Mouse (Mus musculus): Measurements from ENCODE around the gene Pex3.

Gene Pex3

DNA sequence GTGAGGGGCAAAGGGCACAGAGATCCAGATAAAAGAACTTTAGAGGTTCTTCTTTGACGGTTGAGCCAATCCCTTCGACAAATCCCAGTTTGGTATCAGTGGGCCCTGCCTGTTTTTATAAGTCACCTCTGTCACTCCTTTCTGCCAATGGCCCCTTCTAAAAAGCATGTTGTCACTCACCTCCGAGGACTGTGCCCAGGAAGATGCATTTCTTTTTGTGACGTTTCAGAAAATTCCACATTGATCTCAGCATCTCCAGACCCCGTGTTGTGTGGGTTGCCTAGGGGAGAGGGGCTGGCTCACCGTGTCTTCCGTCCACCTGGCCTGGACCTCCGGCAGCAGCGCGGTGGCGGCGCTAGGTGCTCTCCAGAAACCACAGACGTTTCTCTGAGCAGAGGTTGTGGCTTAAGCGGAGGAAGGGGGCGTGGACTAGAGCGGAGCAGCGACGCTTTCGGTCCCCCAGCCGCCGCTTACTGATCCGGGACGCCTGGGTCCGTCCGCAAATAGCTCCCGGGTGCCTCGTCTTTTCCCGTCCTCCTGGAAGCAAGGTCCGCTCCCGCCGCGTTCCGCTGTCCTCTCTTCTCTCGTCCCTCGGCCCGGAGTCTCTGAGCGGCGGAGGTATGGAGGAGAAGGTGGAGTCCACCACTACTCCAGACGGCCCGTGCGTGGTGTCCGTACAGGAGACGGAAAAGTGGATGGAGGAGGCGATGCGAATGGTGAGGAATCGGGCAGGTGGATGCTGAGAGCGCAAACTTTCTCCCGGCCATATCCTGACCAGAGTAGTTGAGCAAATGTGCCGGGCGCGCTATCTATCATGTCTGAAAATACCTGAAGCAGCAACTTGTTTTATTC, at the start of gene Pex3, which contains the start of gene Adat2:
TSS of gene Pex3 (minus strand) at position 497 of the 852 bp plus-strand sequence.
TSS of gene Adat2 (plus strand) at position 249 of the 852 bp plus-strand sequence.
- peak; percentile 81 for DNase-seq (ENCODE audit: low read depth, low spot score)

DNA sequence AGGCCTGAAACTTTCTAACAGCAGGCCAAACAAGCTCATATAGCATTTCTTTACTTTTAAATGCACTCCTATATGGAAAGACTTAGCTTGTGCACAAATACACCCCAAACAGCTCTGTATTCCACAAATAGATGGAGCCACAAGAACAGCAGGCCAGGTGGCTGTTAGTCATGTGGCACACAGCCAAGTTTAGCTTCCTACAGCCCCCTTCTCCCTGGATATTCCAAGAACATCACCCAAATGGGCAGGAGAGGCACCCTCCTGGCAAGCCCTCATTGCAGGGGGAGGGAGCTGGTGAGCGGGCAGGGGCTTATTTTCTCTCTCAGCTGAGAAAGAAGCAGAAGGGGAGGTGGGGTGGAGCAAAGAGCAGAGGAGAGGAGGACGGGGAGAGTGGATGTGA, 48.0 kb upstream of the Pex3 start:
- DNase-seq (ENCODE audit: low read depth, low spot score) = no peak

DNA sequence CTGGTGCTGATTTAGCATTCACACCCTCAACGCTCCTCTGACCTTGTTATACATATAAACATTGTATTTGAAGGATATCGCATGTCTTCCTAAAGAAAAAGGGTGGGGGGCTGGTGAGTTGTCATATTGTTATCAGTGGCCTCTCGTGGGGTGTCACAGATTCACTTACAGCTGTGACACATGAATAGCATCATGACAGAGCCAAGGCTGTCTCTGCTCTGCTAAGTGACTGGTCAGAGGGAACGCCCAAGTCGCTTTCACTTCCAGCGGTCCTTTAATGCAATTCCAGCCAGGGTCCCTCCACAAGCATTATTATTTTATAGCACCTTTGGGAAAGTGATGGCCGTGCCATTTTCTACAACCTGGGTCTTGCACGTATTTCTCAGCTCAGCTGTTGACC, 44.5 kb upstream of the Pex3 start:
- no peak for DNase-seq (ENCODE audit: low read depth, low spot score)

DNA sequence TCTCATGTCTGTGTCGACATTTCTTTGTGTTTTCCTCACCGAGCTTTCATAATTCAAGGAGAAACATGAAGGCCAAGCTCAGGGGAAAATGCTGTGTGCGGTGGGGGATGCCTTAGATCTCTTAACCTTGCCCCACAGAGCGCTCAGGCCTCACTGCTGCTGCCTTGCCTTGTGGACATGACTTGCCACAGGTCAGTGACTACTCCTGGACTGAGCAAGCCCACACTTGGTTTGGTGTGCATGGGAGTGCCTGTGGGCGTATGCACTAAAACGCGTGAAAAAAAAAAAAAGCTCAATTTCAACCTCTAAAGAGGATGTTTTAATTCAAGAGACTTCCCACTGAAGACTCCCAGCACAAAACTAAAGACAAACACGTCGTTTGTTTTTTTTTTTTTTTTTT, 43.9 kb upstream of the Pex3 start:
- DNase-seq (ENCODE audit: low read depth, low spot score) = no peak

DNA sequence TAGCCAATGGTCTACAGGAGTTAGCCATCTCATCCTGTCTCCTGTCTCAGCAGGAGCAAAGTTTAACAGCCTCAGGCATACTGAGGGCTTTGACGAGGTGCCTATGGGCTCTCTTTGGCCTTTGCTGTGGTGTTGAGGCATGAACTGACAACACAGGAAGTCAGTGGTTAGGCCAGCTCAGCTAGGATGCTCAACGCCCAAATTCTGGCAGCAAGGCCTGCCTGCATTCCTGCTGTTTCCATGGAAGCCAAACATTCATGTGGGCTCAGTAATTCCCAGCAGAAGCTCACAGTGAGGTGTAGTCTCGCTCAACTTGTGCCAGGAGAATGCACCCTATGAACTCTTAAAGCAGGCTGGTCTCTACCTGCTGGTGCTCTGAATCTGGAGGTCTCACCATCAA, 43.1 kb upstream of the Pex3 start:
- peak; percentile 18 for DNase-seq (ENCODE audit: low read depth, low spot score)

DNA sequence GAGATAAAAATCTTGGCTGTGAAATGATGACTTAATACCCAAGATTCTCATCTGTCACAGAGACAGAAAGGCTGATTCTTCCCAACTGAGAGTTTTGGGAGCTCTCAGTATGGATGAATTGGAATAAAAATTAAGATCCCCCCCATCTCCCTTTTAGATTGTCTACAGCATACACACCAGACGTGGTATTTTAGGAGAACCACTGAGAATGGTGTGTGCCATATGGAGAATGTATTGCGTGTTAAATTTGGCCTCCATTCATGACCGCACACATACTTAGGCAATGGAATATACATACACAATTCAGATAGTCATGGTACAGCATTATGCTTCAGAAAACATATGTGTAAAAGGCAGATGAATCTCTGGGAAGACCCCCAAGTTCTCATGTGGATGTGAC, 40.6 kb upstream of the Pex3 start:
- no peak for DNase-seq (ENCODE audit: low read depth, low spot score)

DNA sequence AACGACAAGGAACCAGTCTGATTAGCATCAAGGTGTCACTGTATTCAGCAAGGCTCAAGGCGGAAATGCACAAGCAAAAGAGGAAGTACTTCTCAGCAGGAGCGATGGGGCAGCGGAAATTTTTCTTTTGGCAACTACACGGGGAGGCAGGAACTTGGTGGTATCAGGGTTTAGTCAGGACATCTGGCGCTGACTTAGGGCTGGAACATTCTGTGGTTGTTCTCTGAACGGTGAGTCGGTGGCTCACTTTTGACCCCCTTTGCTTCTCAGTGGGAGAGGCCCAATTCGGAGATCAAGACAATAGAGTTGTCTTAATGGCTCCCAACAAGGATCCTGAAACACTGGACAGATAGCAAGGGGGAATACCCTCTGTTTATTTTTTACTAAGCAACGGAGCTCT, 39.3 kb upstream of the Pex3 start:
- no peak for DNase-seq (ENCODE audit: low read depth, low spot score)

DNA sequence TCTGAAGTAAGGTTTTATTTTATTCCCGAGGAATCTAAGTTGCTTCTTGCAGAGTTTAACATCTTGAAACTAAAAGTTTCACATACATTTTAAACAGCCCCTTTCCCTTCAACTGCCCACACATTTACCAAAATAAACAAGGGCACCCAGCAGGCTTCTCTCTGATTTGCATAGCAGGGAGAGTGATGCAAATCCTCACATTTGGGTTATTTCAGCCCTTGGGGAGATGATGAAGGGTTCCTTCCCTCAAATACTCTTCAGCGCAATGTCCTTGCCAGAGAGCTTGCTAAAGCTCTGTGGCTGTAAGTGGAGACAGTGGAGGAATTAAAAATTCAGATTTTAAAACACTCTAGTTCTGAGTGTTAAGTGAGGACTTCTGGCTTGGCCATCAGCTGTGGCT, 35.0 kb upstream of the Pex3 start:
- no peak for DNase-seq (ENCODE audit: low read depth, low spot score)

DNA sequence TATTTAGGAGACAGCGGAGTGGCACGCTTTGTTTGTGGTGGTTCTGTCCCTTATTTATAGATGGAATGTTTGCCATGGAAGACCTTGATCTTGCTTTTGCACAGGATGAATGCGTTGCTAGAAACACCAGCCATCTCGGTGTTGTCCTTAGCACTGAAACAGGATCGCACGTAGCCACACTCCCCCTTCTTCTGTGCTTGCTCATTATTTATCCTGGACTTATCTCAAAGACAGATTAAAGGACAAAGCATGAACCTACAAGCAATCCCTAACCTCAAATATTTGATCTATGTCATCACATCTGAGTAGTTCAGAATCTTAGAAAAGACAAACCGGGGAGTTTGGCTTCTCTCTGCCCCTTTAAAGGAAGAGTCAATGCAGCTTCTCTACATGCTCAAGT, 24.2 kb upstream of the Pex3 start:
- no peak for DNase-seq (ENCODE audit: low read depth, low spot score)

DNA sequence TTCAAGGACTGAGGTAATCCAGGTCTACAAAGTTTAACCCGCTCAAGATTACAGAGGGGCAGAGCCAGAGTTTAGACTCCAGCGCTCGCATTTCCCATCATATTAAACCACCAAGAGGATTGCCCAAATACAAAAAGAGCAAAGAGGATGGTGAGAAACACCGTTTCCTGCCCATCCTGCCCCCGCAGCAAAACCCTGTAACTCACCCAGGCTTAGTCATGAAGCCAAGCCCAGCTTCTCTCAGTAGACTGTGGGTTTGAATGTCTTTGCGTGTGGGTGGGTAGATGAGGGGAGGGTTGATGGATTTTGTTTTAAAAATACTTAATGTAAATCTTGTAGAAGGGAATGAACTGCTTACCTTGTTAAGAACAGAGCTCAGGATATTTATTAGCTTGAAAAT, 19.5 kb upstream of the Pex3 start:
- no peak for DNase-seq (ENCODE audit: low read depth, low spot score)

DNA sequence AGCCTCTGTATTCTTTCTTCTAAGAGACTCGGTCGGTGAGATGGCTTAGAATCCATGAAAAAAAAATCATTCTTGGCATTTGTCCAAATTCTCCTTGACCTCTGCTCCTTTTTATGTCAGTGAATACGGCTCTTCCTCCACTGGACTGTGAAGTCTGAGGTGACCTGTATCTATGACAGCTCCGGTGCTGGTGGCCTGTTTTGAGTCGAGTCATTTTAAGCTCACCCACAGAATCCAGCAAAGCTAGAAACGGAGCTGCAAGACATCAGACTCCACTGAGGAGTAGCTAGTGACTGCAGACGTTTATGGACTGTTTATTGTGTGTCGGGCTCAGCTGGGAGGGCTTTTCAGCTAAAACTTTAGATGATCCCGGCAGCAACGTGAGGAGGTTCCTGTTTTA, 19.1 kb upstream of the Pex3 start:
- peak; percentile 13 for DNase-seq (ENCODE audit: low read depth, low spot score)

DNA sequence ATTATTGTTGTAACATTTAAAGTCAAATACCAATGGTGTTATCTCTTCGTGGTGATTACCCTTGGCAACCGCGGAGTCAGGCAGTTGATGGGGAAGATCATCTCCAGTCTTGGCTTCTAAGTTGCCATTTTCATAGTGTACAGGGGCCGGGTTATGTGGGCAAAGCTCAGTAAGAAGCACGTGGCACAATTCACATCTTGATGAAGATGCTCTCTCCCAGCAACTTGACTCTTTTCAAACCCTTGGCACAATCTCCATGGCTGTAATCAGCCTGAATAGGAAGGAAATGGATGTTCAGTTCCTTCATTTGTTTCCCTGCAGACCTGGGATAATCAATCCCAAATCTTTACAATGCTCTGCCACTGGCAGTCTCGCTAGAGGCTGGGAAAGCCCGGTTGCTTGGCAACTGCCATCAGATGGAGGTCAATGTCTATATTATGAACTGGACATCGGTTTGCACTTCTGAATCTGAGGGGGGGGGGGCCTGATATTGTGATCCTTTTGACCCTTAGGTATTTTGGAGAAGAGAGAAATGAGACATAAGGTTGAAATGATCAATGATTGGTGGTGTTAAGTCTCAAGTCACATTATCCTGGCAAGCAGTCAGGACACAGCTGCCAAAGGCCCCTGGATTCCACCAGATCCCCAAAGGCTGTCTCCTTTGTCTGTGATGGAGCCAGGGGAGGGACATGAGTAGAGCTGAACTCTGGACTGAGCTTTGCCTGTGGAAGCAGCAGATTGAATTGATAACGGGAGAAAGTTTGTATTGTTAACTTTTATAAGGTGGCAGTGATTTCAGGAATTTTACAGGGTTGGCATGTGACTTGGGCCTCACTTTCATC, 18.0 kb upstream of the Pex3 start:
- DNase-seq (ENCODE audit: low read depth, low spot score) = no peak

DNA sequence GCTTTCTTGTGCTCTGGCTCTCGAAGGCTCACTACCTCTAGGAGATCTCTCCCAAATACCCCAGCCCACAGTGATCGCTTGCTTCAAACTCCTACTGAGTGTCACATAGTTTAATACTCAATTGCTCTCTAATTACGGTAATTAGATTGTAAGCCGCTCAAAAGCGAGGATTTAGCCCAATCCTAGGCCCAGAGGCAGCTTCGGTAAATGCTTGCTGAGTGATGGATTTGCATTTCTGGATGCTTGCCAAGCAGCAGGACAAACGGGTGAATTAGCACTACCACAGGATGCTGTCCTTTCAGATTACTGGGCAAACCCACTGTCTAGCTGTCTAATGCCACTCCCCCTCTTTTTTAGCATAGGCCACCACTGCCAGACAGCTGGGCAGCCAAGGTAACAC, 16.9 kb upstream of the Pex3 start:
- no peak for DNase-seq (ENCODE audit: low read depth, low spot score)

DNA sequence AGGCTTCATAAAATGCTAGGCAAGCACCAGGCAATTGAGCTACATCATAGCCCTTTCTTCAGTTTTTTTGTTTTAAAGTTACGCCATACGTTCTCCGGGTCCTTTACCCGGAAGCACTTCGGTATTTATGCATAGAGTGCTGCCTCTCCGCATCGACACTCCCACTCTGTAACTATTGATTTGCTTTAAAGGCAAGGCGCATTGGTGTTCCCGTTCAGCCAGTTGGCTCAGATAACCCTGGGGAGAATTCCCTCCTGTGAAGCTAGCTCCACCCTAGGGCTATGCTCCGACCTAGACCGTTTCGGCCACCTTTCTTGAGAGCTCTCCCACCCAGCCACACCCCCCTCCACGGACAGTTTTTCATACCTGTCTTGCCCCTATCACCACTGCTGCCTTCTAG, 13.5 kb upstream of the Pex3 start:
- no peak for DNase-seq (ENCODE audit: low read depth, low spot score)

DNA sequence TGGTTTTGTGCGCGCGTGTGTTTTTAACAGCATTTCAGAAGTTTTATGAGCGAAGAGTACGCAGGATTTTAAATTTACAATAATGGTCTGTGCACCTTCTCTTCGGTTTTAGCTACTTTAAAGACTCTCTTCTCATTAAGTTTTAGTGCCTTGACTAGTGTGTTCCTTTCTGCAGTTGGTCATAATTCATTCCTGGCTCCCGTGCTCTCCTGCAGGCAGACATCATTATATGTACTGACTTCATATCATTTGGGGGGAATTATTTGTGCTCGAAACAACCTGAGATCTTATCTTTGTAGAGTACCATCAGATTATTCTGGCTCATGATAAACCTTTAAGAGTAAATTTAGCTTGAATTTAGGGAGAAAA, 12.1 kb upstream of the Pex3 start:
- DNase-seq (ENCODE audit: low read depth, low spot score) = no peak

DNA sequence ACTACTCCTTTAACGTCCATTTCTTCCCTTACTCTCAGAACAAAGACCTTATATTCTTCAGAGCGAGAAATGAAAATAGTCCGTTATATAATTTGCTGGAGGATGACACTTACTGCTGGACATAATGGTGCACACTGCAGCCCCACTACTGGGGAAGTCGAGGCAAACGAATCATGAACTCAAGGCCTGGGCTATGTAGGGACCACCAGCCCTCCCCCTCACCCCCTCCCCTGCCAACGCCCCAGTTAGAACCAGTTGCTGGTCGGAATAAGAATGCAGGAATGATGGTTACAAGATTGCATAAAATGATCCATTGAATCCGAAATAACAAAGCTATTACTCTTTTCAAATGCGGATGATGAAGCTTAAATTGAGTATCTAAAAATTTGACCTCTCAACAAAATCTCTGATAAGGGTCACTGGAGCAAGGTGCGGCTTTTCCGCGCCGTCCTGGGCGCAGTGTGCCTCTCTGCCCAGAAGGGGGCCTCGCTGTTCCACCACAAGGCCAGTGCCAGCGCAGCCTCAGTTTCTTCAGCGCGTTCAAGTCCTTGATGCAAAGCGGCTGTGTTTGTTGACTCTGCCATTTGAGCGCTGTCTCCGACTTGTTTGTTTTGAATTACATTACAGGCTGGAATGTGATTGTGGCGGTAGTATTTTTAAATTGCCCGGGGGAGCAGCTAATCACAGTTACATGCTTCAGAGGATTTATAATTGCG, 11.6 kb upstream of the Pex3 start:
- DNase-seq (ENCODE audit: low read depth, low spot score) = peak; percentile 36

DNA sequence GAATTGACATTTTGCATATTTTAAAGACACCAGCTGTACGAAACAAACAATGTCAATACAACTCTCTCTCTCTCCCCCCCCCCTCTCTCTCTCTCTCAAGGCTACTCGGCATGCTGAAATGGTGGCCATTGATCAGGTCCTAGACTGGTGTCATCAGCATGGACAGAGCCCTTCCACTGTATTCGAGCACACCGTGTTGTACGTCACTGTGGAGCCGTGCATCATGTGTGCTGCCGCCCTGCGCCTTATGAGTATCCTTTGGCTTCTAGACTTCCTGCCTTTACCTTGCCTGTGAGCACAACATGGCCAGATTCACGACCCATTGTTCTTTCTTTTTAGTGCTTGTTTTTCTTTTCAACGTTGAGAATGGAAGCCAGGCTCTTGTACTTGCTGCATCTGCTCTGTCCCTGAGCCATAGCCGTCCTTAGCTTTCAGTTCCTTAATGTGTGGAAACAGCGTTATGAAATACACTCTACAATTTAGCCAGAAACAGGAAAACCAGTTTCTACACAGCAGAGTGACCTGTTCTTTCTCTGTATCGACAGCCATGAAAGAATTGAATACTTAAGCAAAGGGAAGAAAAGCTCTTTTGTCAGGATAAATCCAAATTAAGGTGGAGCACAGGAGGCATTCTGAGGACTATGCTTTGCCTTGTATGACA, 7.2 kb upstream of the Pex3 start:
- no peak for DNase-seq (ENCODE audit: low read depth, low spot score)

DNA sequence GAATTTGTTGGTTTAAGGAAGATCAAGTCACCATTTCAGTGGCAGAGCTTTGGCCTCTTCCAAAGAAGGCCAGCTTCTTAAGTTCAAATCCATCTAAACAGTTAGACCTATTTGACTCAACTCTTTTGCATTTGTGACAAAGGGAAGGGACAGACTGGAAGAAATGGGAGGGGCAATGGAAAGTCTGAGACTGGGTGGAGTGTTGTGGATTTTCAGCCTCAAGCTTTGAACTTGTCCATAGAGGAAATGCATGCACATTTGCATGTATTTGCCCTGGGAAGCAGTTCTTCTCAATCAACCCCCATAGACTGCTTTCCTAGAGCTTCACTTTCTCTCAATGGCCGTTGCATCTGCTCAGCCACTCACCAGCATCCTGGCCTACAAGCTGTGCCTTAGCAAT, 1.4 kb upstream of the Pex3 start:
- DNase-seq (ENCODE audit: low read depth, low spot score) = no peak

DNA sequence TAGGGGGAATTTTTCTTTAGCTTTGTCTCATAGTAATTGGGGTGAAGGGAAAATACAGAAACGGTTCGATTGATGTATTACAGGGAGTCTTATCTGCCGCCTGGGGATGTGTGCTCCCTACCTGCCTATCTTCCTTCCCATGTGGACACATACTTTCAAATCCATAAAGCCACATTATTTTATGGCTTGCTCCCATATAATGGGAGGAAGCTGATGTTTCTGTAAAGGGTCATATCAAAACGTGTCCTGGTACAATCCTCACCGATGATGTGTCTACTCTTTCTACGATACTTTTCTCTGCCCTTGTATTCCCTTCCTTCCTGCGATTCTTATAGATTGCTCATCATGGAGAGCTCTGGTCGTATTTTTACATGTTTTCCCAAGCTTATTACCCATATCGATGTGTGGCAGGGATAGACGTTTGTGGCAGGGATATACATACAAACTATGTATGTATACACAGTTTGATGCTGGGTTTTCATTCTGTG, 600 bp upstream of the Pex3 start:
- DNase-seq (ENCODE audit: low read depth, low spot score) = no peak

DNA sequence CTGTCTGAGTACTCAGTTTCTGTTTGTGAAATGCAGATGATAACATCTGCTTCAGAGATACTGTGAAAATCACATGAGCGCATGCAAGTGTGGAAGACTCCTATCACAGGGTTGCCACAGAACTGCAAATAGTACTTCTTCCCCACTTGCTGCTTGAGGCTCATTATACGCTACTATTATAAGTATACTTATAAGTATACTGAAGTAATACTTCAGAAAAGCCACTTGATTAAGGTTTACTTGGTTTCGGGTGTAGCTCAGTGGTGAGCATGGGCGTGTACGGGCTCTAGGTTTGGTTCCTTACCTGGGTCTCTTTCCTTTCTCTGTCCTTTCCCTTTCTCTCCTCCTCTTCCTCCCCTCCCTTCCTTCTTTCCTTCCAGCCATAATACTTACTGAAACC, 11.2 kb downstream of the Pex3 start:
- no peak for DNase-seq (ENCODE audit: low read depth, low spot score)

DNA sequence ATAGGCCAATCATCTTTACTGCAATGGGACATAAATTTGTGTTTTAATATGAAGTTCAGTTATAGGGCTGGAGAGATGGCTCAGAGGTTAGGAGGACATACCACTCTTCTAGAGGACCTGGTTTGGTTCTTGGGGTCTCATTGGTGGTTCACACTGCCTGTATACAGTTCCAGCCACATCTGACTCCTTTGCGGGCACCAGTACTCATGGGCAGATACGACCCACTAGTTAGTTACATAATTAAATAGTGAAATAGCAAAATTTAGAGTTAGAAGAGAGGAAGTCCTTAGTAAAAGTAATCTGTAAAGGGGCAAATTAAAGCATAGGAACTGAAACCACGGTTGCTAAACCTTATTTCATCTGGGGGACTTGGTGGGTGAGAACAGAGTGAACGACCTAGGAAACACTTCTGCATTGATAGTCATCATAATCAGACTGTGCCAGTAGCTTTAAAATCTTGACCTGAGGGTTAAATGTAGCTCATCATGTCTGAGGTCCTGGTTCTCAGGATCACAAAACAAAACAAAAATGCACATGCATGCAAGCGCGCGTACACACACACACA, 13.1 kb downstream of the Pex3 start:
- DNase-seq (ENCODE audit: low read depth, low spot score) = no peak
